Mouse (Mus musculus) adrenal gland, adult 8-10 months (tissue): ENCODE data around the gene Olfr1344. TPM values are rescaled to one million over a fixed set of nuclear protein-coding genes. Genes with fewer than 3 reads are reported as not detected.
"Not testable (repeated sequence)": the region's sequence is repeated elsewhere in the genome, so short reads cannot be mapped to it uniquely, and the experiment has no call there.

Source experiments
- DNase-seq: peaks from one replicate; pipeline ENCODE4 v3.0.0; 2022
- total RNA-seq, 4 experiments: library from RNA; stranded (reverse); gene quantifications; 2 replicates each; pipeline ENCODE4 v1.2.4; 2022

Olfr1344 gene
- total RNA-seq, result under 1 TPM in 2 of 4 experiments, not detected in 2; 0.27 to 0.46 TPM

DNA sequence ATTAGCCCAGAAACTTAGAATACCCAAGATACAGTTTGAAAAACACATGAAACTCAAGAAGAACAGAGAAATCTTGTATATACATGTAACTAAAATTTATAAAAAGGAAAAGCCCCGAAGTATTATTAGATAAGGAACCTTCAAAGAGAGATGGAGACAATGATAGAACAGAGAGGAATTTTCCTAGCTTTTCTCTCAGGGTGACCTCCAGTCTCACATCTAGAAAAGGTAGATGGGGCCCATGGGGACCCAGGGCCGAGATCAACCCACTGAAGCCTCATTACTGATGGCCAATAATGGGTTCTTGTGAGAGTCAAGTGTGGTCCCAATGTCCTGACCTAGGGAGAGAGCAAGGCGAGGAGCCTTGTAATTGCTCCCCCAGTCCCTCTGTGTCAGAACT lies at the start of gene Olfr1344:
TSS of gene Olfr1344 (plus strand) at position 301 of the 400 bp plus-strand sequence.
- DNase-seq, result no peak

DNA sequence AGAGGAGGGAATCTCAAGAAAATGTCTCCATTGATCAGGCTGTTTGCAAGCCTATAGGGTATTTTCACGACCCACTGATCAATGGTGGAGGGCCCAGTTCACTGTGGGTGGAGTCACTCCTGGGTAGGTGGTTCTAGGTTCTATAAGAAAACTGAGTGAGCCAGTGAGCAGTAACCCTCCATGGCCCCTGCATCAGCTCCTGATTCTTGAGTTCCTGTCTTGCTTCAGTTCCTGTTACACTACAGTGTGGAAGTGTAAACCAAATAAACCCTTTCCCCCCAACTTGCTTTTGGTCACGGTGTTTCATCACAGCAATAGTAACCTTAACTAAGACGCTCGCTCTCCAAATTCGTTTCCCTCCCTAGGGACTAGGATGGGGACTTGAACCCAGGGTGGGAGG lies 49.5 kb upstream of the Olfr1344 start:
- no peak for DNase-seq

DNA sequence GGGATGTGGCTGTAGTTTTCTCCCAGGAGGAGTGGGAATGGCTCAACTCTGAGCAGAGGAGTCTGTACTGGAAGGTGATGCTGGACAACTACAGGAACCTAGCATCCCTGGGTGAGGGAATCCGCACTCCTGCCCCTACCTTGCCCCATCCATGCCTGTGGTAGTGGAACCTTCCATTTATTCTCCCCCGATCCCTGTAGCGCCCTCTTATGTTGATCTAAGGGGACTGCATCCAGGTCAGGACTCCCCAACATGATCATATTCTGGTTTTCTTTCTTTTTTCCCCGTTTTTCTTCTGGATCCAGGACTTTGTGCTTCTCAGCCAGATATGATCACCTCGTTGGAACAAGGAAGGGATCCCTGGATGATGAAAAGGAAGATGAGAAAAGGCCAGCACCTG lies 49.0 kb upstream of the Olfr1344 start:
- DNase-seq, result no peak

DNA sequence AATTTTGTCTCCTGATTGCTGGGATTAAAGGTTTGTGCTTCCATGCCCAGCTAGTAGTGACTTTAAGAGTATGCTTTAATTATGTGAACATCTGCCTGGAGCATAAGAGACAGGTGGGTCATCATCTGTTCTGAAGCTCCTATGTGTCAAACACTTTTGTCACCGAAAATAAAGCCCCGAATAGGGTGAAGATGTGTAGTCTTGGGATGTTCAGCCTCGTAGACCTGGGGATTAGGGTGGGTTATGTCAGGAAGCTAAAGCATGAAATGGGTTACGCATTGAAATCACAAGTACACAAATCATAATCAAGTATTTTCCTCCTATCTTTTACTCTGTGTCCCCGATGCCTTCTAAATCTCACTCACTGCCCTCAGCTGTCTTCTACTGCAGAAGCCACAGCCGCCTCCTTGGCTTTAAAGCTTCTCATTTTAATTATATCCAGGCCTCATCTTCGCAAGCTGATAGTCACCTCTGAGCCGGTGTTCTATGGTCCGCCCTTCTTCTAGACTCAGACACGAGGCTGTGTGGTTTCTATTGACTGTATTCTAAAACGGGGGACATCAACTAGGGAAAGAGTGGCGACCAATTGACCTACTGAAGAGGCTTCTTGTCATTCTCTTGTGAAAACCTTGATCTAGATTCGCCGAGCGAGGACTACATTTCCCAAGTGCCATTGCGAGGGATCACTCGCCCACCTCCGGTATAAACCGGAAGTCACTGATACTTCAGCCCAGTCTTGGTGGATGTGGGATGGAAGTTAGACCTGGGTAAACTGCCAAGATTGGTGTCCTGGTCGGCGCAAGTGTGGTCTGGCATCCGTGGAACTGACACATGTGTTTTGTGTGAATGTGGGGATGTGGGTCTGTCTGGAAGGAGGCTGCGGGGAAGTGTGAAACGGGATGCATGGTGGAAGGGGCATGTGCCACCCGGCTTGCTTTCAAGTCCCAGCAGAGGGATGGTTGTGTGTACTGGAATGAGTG lies 40.2 kb upstream of the Olfr1344 start, which contains the start of gene Smim17:
TSS of gene Smim17 (plus strand) at position 720 of the 980 bp plus-strand sequence.
- peak; percentile 44 for DNase-seq

DNA sequence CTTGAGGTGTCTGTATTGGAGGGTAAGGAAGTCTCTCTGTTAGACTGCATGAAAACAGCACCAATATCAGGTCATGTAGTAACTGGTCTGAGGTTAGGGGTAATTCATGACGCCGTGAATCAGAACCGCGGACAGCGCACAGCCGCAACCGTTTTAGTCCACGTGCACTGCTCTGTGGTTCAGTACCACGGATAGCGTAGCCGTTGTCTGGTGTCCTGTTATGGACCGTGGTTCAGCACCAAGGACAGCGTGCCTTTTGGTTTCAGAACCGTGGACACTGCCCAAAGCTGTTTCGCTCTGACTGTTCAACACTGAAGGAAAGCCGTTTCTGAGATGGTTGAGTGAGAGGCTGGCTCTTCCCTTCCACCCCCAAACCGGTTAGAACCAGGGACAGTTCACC lies 28.4 kb upstream of the Olfr1344 start, which contains the start of gene Gm20715:
TSS of gene Gm20715 (plus strand) at position 235 of the 400 bp plus-strand sequence.
- peak; percentile 88 for DNase-seq

DNA sequence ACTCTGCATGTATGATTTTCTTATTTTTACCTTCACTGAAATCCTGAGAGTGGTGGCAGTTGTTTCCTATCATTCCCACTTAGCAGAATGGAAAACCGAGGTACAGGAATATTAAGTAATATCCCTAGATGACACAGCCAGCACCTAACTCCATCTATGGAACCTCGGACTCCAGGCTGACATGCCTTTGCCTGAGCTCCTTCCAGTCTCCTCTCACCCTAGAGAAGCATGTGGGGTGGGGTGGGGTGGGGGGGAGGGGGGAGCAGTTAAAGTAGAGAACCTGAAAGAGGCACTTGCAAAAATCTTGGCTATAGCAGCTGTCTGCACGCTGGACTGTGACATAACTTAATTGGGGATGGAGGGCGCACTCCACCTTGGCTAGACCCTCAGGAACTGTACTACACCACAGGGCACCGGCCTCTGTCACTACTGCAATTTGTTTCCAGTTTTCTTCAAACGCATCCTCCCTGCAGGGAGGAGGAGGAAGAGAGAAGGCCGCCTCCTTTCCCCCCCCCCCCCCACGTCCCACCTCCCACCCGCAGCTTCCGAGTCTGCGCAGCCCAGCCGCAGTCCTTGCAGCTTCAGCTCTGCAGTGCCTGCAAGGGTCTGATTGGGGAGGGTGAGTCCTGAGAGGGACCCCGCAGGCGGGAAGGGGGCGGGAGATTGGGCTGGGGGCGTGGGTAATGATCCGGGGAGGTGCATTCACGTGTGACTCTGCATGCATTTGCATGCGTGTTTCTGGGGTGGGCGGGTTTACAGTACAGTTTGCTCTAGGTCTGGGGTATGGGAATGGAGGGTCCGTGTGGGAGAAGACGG lies 23.7 kb upstream of the Olfr1344 start:
- no peak for DNase-seq

DNA sequence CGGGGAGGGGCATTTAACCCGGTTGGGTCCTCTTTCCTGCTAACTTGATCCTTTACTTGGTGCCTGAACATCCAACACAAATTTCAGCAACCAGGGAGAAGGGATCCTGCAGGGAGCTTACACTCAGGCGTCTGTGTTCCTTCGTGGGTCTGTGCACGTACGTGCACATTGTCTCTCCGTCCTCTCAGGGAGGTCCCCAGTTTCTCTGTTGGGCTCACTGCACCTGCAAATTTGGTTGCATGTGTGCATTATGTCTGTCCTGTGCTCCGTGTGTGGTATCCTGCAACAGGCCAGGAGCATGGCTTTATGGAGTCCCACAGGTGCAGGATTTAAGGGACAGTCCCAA lies 23.1 kb upstream of the Olfr1344 start:
- DNase-seq, result no peak

DNA sequence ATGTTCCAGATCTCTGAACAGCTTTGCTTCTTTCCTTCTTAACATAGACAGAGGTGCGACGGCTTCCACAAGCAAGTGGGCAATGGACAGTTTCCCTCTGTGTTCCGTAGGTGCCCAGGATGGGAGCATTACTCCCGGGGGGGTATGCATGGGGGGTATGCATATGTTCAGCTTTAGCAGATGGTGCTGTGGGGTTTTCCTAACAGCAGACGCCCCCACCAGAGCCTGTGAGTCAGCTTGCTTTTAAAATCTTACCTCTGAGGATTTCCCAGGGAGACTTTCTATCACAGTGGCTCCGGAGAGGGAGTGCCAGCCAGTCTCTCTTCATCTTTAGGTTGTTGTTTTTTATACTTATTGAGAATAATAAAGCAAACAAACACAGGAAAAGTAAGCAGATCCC lies 18.6 kb upstream of the Olfr1344 start:
- no peak for DNase-seq

DNA sequence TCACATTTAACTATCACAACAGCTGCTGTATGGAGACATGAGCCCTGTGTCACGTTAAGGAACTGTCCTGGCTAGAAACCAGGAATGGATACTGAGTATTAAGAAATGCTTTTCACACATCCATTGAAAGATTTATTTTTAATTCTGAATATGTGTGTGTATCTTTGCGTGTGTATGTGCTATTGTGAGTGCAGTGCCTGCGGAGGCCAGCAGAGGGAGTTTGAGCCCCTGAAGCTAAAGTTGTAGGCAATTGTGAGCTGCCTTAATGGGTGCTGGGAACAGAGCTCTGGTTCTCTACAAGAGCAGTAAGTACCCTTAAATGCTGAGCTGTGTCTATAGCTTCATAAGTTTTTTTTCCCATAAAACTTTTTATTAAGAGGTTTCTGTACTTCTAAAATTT lies 9.1 kb upstream of the Olfr1344 start:
- no peak for DNase-seq

DNA sequence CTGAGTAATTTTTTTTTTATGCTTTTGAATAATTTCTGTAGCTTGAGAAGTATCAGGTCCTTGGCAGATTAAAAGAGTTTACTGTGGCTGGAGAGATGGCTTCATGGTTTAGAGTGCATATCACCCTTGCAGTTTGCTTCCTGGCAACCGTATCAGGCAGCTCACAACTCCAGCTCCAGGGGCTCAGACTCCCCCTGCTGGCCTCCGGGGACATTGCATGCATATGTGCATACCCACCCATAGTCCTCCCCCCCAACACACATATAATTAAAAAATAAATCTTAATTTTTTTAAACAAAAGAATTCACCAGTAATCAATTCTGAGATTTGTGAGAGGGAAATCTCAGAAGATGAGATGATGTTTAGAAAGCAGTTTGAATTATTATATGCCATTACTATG lies 8.1 kb upstream of the Olfr1344 start:
- no peak for DNase-seq

DNA sequence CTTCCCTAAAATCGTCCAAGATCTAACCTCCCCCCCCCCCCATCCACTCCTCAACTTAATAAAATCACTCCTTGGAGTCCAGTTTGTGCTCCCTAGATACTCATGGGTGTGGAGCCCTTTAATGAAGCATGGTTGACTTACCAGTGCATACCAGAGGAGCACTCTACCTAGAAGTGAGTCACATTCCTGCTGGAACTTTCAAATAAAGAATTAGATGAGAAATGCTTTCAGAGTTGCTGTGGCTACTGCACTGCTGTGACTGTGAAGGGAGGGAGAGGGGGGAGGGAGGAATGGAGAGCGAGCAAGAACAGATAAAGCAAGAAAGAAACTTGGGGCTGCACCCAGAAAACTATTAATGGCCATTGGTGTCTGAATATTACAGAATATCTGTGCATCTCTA lies 2.7 kb downstream of the Olfr1344 start:
- DNase-seq, result no peak

DNA sequence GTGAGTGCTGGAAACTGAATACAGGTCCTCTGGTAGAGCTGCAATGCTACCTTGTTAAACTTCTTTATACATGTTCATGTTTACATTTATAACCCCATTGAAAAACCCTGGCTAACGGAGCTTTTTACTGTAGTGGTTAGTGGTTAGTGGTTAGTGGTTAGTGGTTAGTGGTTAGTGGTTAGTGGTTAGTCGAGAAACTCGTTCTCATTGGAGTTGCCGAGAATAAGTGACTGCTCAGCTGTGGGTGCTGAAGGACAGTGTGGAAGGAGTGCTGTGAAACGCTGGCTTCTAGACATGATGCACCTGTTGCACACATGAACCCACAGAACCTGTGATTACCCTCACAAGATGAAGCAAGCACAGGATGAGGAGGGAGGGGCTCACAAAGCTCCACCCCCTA lies 9.3 kb downstream of the Olfr1344 start:
- no peak for DNase-seq

DNA sequence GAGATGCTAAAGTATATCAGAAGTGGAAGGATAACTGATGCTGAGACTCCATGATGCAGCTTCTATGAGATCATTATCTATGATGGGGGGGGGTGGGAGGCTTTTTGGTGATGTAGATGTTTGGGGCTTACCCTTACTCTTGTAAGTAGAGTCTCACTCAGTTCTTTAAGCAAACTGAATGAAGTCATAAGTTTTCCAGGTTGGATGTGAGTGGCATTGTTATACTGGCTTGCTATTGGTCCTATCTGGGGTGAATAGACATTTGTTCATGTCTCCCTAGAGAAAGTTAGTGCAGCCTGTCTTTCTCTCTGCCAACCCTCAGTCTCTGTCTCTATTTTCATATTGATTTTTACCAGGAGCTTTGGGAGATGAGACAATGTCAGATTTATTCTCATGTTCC lies 17.4 kb downstream of the Olfr1344 start, which contains the start of gene Olfr1336:
TSS of gene Olfr1336 (plus strand) at position 301 of the 400 bp plus-strand sequence.
- no peak for DNase-seq

DNA sequence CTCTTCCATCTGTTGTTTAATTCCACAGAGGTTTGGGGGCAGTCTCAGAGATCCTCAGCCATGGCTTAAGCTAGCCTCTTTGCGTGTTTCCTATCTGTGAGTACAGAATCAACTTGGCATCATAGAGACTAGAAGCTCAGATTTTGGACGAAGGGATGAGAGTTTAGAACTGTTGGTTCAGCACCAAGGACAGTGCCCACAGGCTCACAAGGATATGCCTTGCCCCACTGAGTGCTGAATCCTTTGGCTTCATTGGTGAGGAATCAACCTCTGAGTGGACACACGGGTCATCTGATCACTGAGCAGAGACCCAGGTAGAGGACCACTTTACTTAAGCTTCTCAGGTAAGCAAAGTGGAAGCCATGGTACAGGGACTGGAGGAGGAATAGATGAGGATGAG lies 17.9 kb downstream of the Olfr1344 start:
- DNase-seq, result no peak

DNA sequence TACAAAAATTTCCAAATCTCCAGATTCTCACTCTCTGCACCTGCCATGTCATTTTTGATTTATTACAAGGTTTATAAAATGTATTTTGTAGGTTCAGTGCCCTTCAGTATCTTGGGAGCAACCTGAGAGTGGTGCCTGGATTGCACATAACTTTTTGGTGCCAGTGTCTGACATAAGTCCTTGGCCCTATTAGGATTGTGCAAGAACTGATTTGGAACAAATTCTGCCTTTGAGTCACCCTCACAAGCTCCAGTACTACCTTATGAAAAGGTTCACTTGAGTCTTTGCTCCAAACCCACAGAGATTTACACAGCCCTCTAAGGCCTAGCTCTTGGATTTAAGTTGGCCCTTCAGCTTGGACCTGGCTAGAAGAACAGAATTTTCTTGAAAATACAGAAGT lies 28.5 kb downstream of the Olfr1344 start, which contains the start of gene Olfr1346:
TSS of gene Olfr1346 (plus strand) at position 151 of the 400 bp plus-strand sequence.
- DNase-seq, result peak; percentile 15

DNA sequence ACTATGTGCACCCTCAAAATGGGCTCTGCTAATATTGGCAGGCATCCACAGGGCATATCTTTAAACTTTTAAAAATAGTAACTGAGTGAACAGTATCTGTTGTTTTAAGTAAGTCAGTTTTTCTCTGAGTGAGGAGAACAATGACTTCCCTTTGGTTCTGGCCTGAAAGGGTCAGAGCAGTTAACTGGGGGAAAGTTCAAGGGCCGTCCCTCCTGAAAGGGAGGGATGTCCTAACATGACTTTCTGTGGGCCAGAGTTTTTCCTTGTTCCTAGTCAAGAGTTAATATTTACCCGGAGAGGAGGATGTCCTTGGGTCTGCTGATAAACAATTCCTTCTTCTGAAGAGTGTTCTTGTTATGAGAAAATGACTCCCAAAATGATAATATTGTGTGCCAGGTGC lies 39.1 kb downstream of the Olfr1344 start:
- not testable (repeated sequence) for DNase-seq

DNA sequence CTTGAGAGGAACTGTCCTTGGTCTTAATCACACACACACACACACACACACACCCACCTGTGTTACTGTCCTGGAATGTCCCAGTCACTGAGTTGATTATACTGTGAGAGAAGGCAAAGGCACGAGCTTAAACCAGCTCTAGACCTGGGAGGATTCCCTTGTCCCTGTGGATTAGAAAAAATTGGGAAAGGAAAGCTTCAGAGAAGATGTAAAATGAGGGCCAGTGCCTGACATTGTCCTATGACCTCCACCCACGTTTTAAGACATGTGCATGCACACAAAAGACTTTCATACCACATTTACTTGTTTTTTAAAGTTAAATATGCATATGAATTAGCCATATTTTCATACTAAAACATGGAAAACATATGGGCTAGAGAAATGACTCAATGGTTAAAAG lies 48.4 kb downstream of the Olfr1344 start, which contains the start of gene Olfr5:
TSS of gene Olfr5 (minus strand) at position 101 of the 400 bp plus-strand sequence.
- no peak for DNase-seq

Other genes starting within 250 kb of the Olfr1344 start
- gene Galp, start 241.6 kb upstream of the Olfr1344 start, total RNA-seq, result not detected
- not detected for gene Zscan5b, start 216.4 kb upstream of the Olfr1344 start, total RNA-seq
- not detected for gene Epp13, start 186.0 kb upstream of the Olfr1344 start, total RNA-seq
- 10 to 100 TPM; 10.0 to 15.3 (median 11.3) TPM for gene Zfp667, start 152.1 kb upstream of the Olfr1344 start, total RNA-seq
- 1 to 10 TPM; 4.1 to 4.7 (median 4.4) TPM for gene Zfp583, start 107.4 kb upstream of the Olfr1344 start, total RNA-seq
- 1 to 10 TPM; 1.0 to 2.2 (median 1.4) TPM for gene Gm3854, start 94.9 kb upstream of the Olfr1344 start, total RNA-seq
- 1 to 10 TPM; 2.7 to 5.0 (median 3.8) TPM for gene Zfp78, start 75.4 kb upstream of the Olfr1344 start, total RNA-seq
- gene Zfp28, start 55.4 kb upstream of the Olfr1344 start, total RNA-seq, result 1 to 10 TPM; 4.2 to 9.0 (median 6.5) TPM
- gene Smim17, start 40.0 kb upstream of the Olfr1344 start, total RNA-seq, result 1 to 10 TPM in 2 of 4 experiments, under 1 TPM in 2; 0.35 to 1.4 (median 0.78) TPM
- gene Gm20715, start 28.4 kb upstream of the Olfr1344 start, total RNA-seq, result under 1 TPM in 1 of 4 experiments, not detected in 3; 0.05 TPM
- under 1 TPM in 1 of 4 experiments, not detected in 3; 0.03 TPM for gene Olfr1336, start 17.5 kb downstream of the Olfr1344 start, total RNA-seq
- gene Olfr1346, start 28.4 kb downstream of the Olfr1344 start, total RNA-seq, result not detected
- gene Olfr5, start 48.3 kb downstream of the Olfr1344 start, total RNA-seq, result not detected
- not detected for gene Olfr1347, start 61.1 kb downstream of the Olfr1344 start, total RNA-seq
- gene Olfr1348, start 70.1 kb downstream of the Olfr1344 start, total RNA-seq, result not detected
- not detected for gene Olfr1349, start 84.3 kb downstream of the Olfr1344 start, total RNA-seq
- gene Olfr1350, start 126.2 kb downstream of the Olfr1344 start, total RNA-seq, result not detected